ENCODE assay signal across 8 mouse cellular contexts in genomic region chr9:96758749-96759597, GRCm38 (mm10). TPM values are rescaled to one million over a fixed set of nuclear protein-coding genes. Genes with fewer than 3 reads are reported as not detected.
DNase-seq lines count a peak whose midpoint lies in the region; ATAC-seq and TF ChIP-seq lines count a peak whose summit lies in the region.

No protein-coding gene starts in this region.

- TF ChIP-seq CTCF in midbrain, postnatal 0 days (IDR thresholded peaks at IDR 0.05): peak; percentile 97

- ATAC-seq in erythroblast, adult 5-6 weeks (replicated peaks; ENCODE audit: low FRiP score, poor library complexity, severe bottlenecking): peak; percentile 96
- ATAC-seq in heart, embryonic 11.5 days (replicated peaks; ENCODE audit: insufficient number of reproducible peaks, low FRiP score, low TSS enrichment): peak; percentile 75
- peak; percentile 94 for ATAC-seq in kidney, embryonic 15.5 days (replicated peaks; ENCODE audit: low FRiP score)
- ATAC-seq in limb, embryonic 15.5 days (ENCODE audit: insufficient number of reproducible peaks, low FRiP score, low TSS enrichment, low read depth): peak; percentile 73; the same call in 1 of the 2 replicates
- ATAC-seq in midbrain, postnatal 0 days (ENCODE audit: low FRiP score): peak; percentile 90

- 8% methylated on average over 22 of the region's 22 CpGs for WGBS in heart, embryonic 11.5 days (ENCODE audit: insufficient replicate concordance)
- 10% methylated on average over 22 of the region's 22 CpGs for WGBS in kidney, embryonic 15.5 days
- 9% methylated on average over 22 of the region's 22 CpGs for WGBS in limb, embryonic 15.5 days
- WGBS in midbrain, postnatal 0 days: 11% methylated on average over 22 of the region's 22 CpGs

- H3K36me3 ChIP-seq in heart, embryonic 11.5 days (ENCODE audit: control insufficient read depth, insufficient read depth, low read length): no peaks in the 10 kb centered on the region
- no peaks in the 10 kb centered on the region for H3K36me3 ChIP-seq in kidney, embryonic 15.5 days
- no peaks in the 10 kb centered on the region for H3K36me3 ChIP-seq in limb, embryonic 15.5 days
- H3K36me3 ChIP-seq in midbrain, postnatal 0 days (ENCODE audit: insufficient read depth, low read length): no peaks in the 10 kb centered on the region

- H3K4me2 ChIP-seq in heart, embryonic 11.5 days: peak overlapping the region; percentile 54
- peak overlapping the region; percentile 59 for H3K4me2 ChIP-seq in kidney, embryonic 15.5 days
- peak overlapping the region; percentile 50 for H3K4me2 ChIP-seq in limb, embryonic 15.5 days
- peak overlapping the region; percentile 49 for H3K4me2 ChIP-seq in midbrain, postnatal 0 days (ENCODE audit: low read depth, low read length, poor library complexity, severe bottlenecking)

- H3K4me3 ChIP-seq in heart, embryonic 11.5 days (ENCODE audit: low read depth, low read length): peak overlapping the region; percentile 28
- H3K4me3 ChIP-seq in kidney, embryonic 15.5 days (replicated peaks): peak overlapping the region; percentile 41
- H3K4me3 ChIP-seq in limb, embryonic 15.5 days: peak overlapping the region; percentile 38
- peak overlapping the region; percentile 29 for H3K4me3 ChIP-seq in midbrain, postnatal 0 days (ENCODE audit: low read depth, low read length)

- DNase-seq in CD4-positive helper T cell, adult 2 months (ENCODE audit: low read depth, low spot score): peak; percentile 87
- peak; percentile 95 for DNase-seq in brain, adult 2 months (ENCODE audit: low read depth, low spot score)
- DNase-seq in midbrain, postnatal 0 days (ENCODE audit: low spot score): peak; percentile 92
- DNase-seq in spleen, postnatal 4 days (ENCODE audit: low spot score in 2 of 2): peak; percentile 53 to 69

- peaks cover 4% of the 10 kb centered on the region for H3K4me1 ChIP-seq in heart, embryonic 11.5 days (ENCODE audit: control insufficient read depth, insufficient read depth, low read length)
- peaks cover 9% of the 10 kb centered on the region for H3K4me1 ChIP-seq in kidney, embryonic 15.5 days
- peaks cover 6% of the 10 kb centered on the region; the same call in 1 of the 2 replicates for H3K4me1 ChIP-seq in limb, embryonic 15.5 days
- H3K4me1 ChIP-seq in midbrain, postnatal 0 days (ENCODE audit: insufficient read depth, low read length): no peaks in the 10 kb centered on the region

- H3K9me3 ChIP-seq in heart, embryonic 11.5 days (replicated peaks; ENCODE audit: control insufficient read depth, low read length): no peaks in the 10 kb centered on the region
- no peaks in the 10 kb centered on the region for H3K9me3 ChIP-seq in kidney, embryonic 15.5 days (replicated peaks)
- no peaks in the 10 kb centered on the region for H3K9me3 ChIP-seq in limb, embryonic 15.5 days
- no peaks in the 10 kb centered on the region for H3K9me3 ChIP-seq in midbrain, postnatal 0 days (ENCODE audit: low read length)

- H3K9ac ChIP-seq in heart, embryonic 11.5 days (ENCODE audit: low read depth, low read length): peak overlapping the region; percentile 23; the same call in 1 of the 2 replicates
- 0 out of 2 replicates have a peak overlapping the region, but pooled peaks have one; percentile 36 for H3K9ac ChIP-seq in kidney, embryonic 15.5 days
- 0 out of 2 replicates have a peak overlapping the region, but pooled peaks have one; percentile 28 for H3K9ac ChIP-seq in limb, embryonic 15.5 days
- H3K9ac ChIP-seq in midbrain, postnatal 0 days (replicated peaks; ENCODE audit: low read length, poor library complexity, severe bottlenecking): peak overlapping the region; percentile 30; the same call in 1 of the 2 replicates

- peak overlapping the region; percentile 25 for H3K27ac ChIP-seq in heart, embryonic 11.5 days (ENCODE audit: low read depth, low read length)
- H3K27ac ChIP-seq in kidney, embryonic 15.5 days: peak overlapping the region; percentile 66; the same call in 1 of the 2 replicates
- peak overlapping the region; percentile 73 for H3K27ac ChIP-seq in limb, embryonic 15.5 days
- H3K27ac ChIP-seq in midbrain, postnatal 0 days (ENCODE audit: low read depth, low read length): peak overlapping the region; percentile 55

- H3K27me3 ChIP-seq in heart, embryonic 11.5 days (ENCODE audit: control insufficient read depth, insufficient read depth, low read length): no peaks in the 10 kb centered on the region
- H3K27me3 ChIP-seq in kidney, embryonic 15.5 days: no peaks in the 10 kb centered on the region
- H3K27me3 ChIP-seq in limb, embryonic 15.5 days: no peaks in the 10 kb centered on the region
- no peaks in the 10 kb centered on the region for H3K27me3 ChIP-seq in midbrain, postnatal 0 days (ENCODE audit: insufficient read depth, low read length)

RNA-seq across cellular contexts. Expression of gene Zbtb38, which starts 6.3 kb away (rescaled TPM):
- 4.8 and 7.1 TPM in 2 replicates for total RNA-seq in erythroblast, adult 5-6 weeks (2015; ENCODE audit: low replicate concordance)
- 4.9 and 6.0 TPM in 2 replicates for total RNA-seq in erythroblast, adult 5-6 weeks (2017; ENCODE audit: low replicate concordance)
- 22.7 and 24.7 TPM in 2 replicates for polyA plus RNA-seq in heart, embryonic 11.5 days (2014; fragmentation: Nextera tagmentation; extraction: Ambion mirVana)
- 20.6 TPM in 2 replicates for polyA plus RNA-seq in kidney, embryonic 15.5 days (2015; fragmentation: Nextera tagmentation; extraction: Ambion mirVana)
- polyA plus RNA-seq in limb, embryonic 15.5 days (2015; fragmentation: Nextera tagmentation; extraction: Ambion mirVana): 16.8 and 17.2 TPM in 2 replicates
- 50.7 and 77.7 TPM in 2 replicates for total RNA-seq in midbrain, postnatal 0 days (2014; rRNA removed)
- polyA plus RNA-seq in midbrain, postnatal 0 days (2015; fragmentation: Nextera tagmentation; extraction: Ambion mirVana): 46.2 and 49.9 TPM in 2 replicates

Comparison
In these comparisons a context has a peak if more than half of its experiments do, and no peak if none do; other contexts are left out.
1. Peak in every context shown above with its lines: DNase-seq, ATAC-seq, H3K4me3 ChIP-seq and H3K27ac ChIP-seq.